Mouse (Mus musculus) testis, adult 2 months (tissue): ENCODE measurements around the gene 2010003K11Rik. TPM values are rescaled to one million over a fixed set of nuclear protein-coding genes. Genes with fewer than 3 reads are reported as not detected.
"Not testable (repeated sequence)": the region's sequence is repeated elsewhere in the genome, so short reads cannot be mapped to it uniquely, and the experiment has no call there.

Source experiments
- H3K27ac ChIP-seq: fragments of 200-500 bp; 2 replicates; pipeline ENCODE4 v1.5.1; 2012; ENCODE audit warnings: low read depth, low read length; ENCODE audit not compliant: control insufficient read depth, insufficient read depth
- H3K27me3 ChIP-seq: fragments of 200-500 bp; 2 replicates; pipeline ENCODE4 v1.6.1; 2012; ENCODE audit warnings: mild to moderate bottlenecking, low read length, moderate library complexity; ENCODE audit not compliant: control insufficient read depth, insufficient read depth
- H3K36me3 ChIP-seq: fragments of 200-500 bp; 2 replicates; pipeline ENCODE4 v1.6.1; 2012; ENCODE audit warnings: mild to moderate bottlenecking, low read length; ENCODE audit not compliant: control insufficient read depth, insufficient read depth
- H3K4me1 ChIP-seq: fragments of 200-500 bp; 2 replicates; pipeline ENCODE4 v1.6.1; 2012; ENCODE audit warnings: low read length; ENCODE audit not compliant: control insufficient read depth, insufficient read depth
- H3K4me3 ChIP-seq: fragments of 200-500 bp; 2 replicates; pipeline ENCODE4 v1.5.1; 2012; ENCODE audit warnings: low read depth, mild to moderate bottlenecking, low read length, moderate library complexity, mixed read lengths; ENCODE audit not compliant: control insufficient read depth
- CTCF ChIP-seq: fragments of 200-500 bp; IDR thresholded peaks from 2 replicates; pipeline ENCODE4 v1.5.1; 2012; ENCODE audit warnings: low read depth, mild to moderate bottlenecking, inconsistent platforms, low read length, moderate library complexity; ENCODE audit not compliant: control insufficient read depth, insufficient read depth, insufficient replicate concordance
- POLR2A ChIP-seq: fragments of 200-500 bp; IDR thresholded peaks from 2 replicates; pipeline ENCODE4 v1.6.1; 2012; ENCODE audit warnings: low read depth, mild to moderate bottlenecking, inconsistent platforms, low read length, moderate library complexity; ENCODE audit not compliant: control insufficient read depth
- polyA plus RNA-seq: library from polyadenylated mRNA; depleted of rRNA; stranded (reverse); fragments of >200 nt; gene quantifications from 2 replicates; pipeline ENCODE4 v1.2.3, GENCODE M21; 2012; rRNA removed

2010003K11Rik gene
- polyA plus RNA-seq, 1 experiment, result 0.94 TPM

DNA sequence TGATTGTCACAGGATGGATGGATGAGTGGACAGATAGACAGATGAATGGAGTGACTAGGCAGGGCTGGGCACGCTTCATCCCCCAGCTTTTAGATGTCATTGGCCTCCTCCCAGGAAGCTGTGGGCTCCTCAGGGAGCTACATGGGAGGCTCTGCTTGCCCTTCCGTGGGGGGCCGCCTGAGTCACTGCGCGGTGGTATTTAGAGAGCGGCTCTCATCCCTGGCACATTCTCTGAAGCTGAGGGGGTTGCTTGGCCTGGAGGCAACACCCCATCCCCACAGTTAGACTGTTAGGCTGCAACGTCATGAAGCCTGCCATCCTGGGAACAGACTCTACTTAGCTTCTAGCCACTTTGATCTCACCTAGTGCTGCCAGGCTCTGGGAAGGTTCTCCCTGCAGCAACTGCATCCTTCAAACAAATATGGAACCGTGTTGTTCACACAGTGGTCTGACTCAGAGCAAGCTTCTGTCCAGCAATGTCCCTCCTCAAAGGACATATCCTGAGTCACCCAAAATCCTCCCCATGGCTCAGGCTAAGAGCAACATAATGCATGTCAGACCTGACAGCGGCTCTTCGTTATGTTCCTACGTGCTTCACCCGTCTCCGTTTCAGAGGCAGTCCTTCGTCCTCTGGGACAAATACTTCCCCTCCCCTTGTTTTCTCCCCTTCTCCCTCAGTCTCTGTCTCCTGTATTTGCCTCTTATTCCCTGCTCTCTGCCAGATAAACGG, 43.1 kb downstream of the 2010003K11Rik start:
- Histone ChIP-seq H3K36me3 (no peaks in the 10 kb centered on the region), H3K4me1 (peaks cover 7% of the 10 kb centered on the region), H3K27me3 (no peaks in the 10 kb centered on the region), H3K4me3 (no peak overlapping the region), H3K27ac (no peak overlapping the region)
- TF ChIP-seq CTCF (no peak), POLR2A (no peak)

DNA sequence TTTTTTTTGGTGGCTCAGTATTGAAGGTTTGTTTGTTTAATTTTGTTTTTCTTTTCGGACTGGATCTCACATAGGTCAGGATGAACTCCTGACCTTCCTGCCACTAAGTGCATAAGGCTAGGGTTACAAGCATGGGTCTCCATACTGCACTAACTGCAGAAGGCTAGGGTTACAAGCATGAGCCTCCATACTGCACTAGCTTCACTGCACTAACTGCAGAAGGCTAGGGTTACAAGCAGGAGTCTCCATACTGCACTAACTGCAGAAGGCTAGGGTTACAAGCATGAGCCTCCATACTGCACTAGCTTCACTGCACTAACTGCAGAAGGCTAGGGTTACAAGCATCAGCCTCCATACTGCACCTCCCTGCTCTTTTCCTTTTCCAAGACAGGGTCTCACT, 44.3 kb downstream of the 2010003K11Rik start:
- H3K27ac ChIP-seq, H3K4me1 ChIP-seq, H3K4me3 ChIP-seq, H3K27me3 ChIP-seq, H3K36me3 ChIP-seq: not testable (repeated sequence)

DNA sequence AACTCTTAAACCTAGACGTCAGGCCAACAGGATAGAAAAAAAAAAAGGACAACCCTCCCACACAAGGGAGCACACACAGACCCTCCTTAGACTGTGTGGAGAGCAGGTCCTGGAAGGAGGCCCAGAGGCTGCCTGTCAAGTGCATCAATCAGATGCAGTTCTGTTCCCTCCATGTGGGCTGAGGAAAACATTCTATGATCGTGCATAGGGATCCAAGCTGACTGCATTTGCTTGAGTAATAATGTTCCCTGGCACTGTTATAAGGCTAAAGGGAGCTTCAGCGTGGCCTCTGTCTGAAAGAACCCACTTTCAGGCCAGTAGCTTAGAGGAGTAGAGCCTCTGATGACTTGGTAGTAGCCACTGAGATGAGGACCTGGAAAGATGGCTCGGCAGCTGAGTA, 45.9 kb downstream of the 2010003K11Rik start:
- no peak for TF ChIP-seq CTCF
- no peak for TF ChIP-seq POLR2A
- H3K4me1 ChIP-seq, result peaks cover 7% of the 10 kb centered on the region
- no peak overlapping the region for H3K4me3 ChIP-seq
- H3K27ac ChIP-seq, result no peak overlapping the region
- H3K27me3 ChIP-seq, result no peaks in the 10 kb centered on the region
- no peaks in the 10 kb centered on the region for H3K36me3 ChIP-seq

DNA sequence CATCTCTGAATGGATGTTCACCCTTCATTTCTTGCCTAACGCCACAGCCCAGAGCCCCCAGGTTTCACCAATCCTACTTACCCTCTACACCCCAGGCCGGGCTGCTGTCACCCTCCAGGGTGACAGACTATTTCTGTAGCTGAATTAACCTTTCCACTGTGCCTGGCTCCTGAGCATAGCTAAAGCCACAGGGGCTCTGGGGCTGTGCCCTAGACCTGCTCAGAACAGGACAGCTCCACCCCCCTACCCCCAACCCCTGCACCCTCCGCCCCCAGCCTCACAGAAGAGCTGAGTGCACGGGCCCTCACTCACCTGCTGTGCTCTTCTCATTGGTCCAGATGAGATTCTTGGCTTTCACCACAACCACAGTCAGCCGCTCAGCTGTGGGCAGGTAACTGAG, 46.4 kb downstream of the 2010003K11Rik start:
- Histone ChIP-seq H3K4me3 (no peak overlapping the region), H3K27me3 (no peaks in the 10 kb centered on the region), H3K36me3 (no peaks in the 10 kb centered on the region), H3K27ac (no peak overlapping the region), H3K4me1 (peaks cover 7% of the 10 kb centered on the region)
- TF ChIP-seq POLR2A (no peak), CTCF (no peak)

DNA sequence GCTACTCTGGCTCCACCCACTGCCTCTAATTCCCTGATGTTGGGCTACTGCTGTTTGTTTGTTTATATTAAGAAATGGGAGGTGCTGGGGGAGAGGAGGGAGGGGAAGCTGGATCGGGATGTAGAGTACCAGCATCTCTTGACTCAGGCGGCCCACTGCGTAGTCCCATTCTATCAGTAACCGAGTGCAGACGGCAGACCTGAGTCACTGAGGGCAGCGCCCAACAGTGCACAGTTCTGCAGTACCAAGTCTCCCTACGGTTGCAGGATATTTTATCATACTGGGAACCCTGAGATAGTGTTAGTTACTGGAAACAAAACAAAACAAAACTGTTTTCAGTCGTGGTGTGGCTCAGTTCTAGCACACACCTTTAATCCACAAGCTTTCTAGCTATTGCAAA, 47.3 kb downstream of the 2010003K11Rik start:
- H3K36me3 ChIP-seq, result no peaks in the 10 kb centered on the region
- H3K27ac ChIP-seq, result no peak overlapping the region
- TF ChIP-seq POLR2A, result no peak
- no peak overlapping the region for H3K4me3 ChIP-seq
- H3K27me3 ChIP-seq, result no peaks in the 10 kb centered on the region
- peaks cover 3% of the 10 kb centered on the region; the same call in 1 of the 2 replicates for H3K4me1 ChIP-seq

DNA sequence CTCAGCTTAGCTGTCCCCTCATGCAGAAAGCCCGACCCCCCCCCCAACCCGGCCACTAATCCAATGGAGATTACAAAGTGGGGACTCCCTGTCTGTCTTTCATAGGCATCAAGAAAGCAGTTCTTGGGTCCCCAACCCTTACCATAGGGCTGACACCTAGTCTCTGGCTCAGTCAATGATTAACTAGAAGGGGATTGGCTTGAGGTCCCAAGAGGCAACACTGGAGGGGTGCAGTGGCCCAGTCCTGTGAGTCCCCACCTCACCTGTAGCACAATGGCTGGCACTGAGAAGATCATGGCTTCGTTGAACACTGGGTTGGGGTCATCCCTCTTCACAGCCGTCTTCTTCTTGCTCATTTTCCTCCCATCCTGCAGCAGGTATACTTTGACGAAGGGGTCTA, 47.7 kb downstream of the 2010003K11Rik start:
- H3K36me3 ChIP-seq, result no peaks in the 10 kb centered on the region
- H3K4me3 ChIP-seq, result no peak overlapping the region
- no peaks in the 10 kb centered on the region for H3K27me3 ChIP-seq
- no peak overlapping the region for H3K27ac ChIP-seq
- H3K4me1 ChIP-seq, result no peaks in the 10 kb centered on the region
- no peak for TF ChIP-seq POLR2A
- TF ChIP-seq CTCF, result no peak

DNA sequence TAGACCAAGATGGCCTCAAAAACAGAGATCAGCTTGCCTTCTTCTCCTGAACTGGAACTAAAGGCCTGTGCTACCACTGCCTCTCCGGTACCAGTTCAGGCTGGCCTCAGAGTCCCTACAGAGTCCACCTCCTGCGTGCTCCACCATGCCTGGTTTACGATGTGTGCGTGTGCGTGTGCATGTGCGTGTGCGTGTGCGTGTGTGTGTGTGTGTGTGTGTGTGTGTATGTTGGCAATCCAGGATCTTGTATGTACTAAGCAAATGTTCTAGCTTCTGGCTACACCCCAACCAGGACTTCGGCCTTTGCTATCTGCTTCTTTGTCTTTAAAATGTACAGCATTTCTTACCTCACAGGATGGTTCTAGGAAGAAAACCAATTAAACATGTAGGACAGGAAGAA, 49.2 kb downstream of the 2010003K11Rik start:
- Histone ChIP-seq H3K4me1 (no peaks in the 10 kb centered on the region), H3K27me3 (no peaks in the 10 kb centered on the region), H3K4me3 (no peak overlapping the region), H3K27ac (no peak overlapping the region), H3K36me3 (no peaks in the 10 kb centered on the region)
- no peak for TF ChIP-seq CTCF
- TF ChIP-seq POLR2A, result no peak

GRCm38 (mm10) chr19:4447445-4447844, 50.9 kb downstream of the 2010003K11Rik start:
- no peaks in the 10 kb centered on the region for H3K36me3 ChIP-seq
- TF ChIP-seq POLR2A (no peak), CTCF (no peak)

More at GRCm38 (mm10) chr19:4447445-4447844, 50.9 kb downstream of the 2010003K11Rik start:
- Histone ChIP-seq H3K4me3 (no peak overlapping the region), H3K27me3 (no peaks in the 10 kb centered on the region), H3K4me1 (no peaks in the 10 kb centered on the region), H3K27ac (no peak overlapping the region)

Other genes with a start within 250 kb of the 2010003K11Rik start
- 6.3 and 7.1 TPM in 2 replicates for gene Ssh3, start 229.4 kb downstream of the 2010003K11Rik start, polyA plus RNA-seq
- 4.3 and 6.1 TPM in 2 replicates for gene Ankrd13d, start 215.4 kb downstream of the 2010003K11Rik start, polyA plus RNA-seq
- 10.7 and 12.0 TPM in 2 replicates for gene Grk2, start 192.4 kb downstream of the 2010003K11Rik start, polyA plus RNA-seq
- 46.0 and 48.5 TPM in 2 replicates for gene Kdm2a, start 100.3 kb downstream of the 2010003K11Rik start, polyA plus RNA-seq
- 8.9 and 9.3 TPM in 2 replicates for gene Rhod, start 59.2 kb downstream of the 2010003K11Rik start, polyA plus RNA-seq
- gene Syt12, start 21.1 kb downstream of the 2010003K11Rik start, polyA plus RNA-seq, result 0.79 and 1.6 TPM in 2 replicates
- gene Pcx, start 11.9 kb upstream of the 2010003K11Rik start, polyA plus RNA-seq, result 14.3 and 15.2 TPM in 2 replicates
- 1.7 and 1.9 TPM in 2 replicates for gene Lrfn4, start 117.1 kb upstream of the 2010003K11Rik start, polyA plus RNA-seq
- gene Rce1, start 127.1 kb upstream of the 2010003K11Rik start, polyA plus RNA-seq, result 41.2 and 43.7 TPM in 2 replicates
- 4.9 and 5.1 TPM in 2 replicates for gene Gm960, start 200.1 kb upstream of the 2010003K11Rik start, polyA plus RNA-seq
- gene Sptbn2, start 212.6 kb upstream of the 2010003K11Rik start, polyA plus RNA-seq, result 1.1 and 1.3 TPM in 2 replicates